Mouse (Mus musculus) embryonic facial prominence, embryonic 12.5 days (tissue): ENCODE measurements at regions not wholly inside any gene's neighbourhood (a gene's known extent, or its start where the extent isn't known, plus 50 kb on each side); places are given as distances from the start of the nearest gene placed in this dataset.

Experiments
- ATAC-seq: fragments of 200-750 bp; cut with Nextera tagmentation; 2 replicates; pipeline ENCODE4 v1.8.0; 2017; ENCODE audit not compliant: insufficient number of reproducible peaks, insufficient read depth, low FRiP score, low TSS enrichment
- H3K27ac ChIP-seq: fragments of 300-500 bp; sonication (generic); 2 replicates; pipeline ENCODE4 v1.5.1; 2016; ENCODE audit warnings: mild to moderate bottlenecking
- H3K27me3 ChIP-seq: fragments of 300-500 bp; sonication (generic); 2 replicates; pipeline ENCODE4 v1.6.1; 2016; ENCODE audit warnings: mild to moderate bottlenecking, moderate library complexity
- H3K36me3 ChIP-seq: fragments of 300-500 bp; sonication (generic); 2 replicates; pipeline ENCODE4 v1.6.1; 2016; ENCODE audit warnings: mild to moderate bottlenecking
- H3K4me1 ChIP-seq: fragments of 300-500 bp; sonication (generic); 2 replicates; pipeline ENCODE4 v1.6.1; 2016
- H3K4me2 ChIP-seq: fragments of 300-500 bp; sonication (generic); replicated peaks from 2 replicates; pipeline ENCODE4 v1.6.1; 2016; ENCODE audit warnings: mild to moderate bottlenecking, moderate library complexity
- H3K4me3 ChIP-seq: fragments of 300-500 bp; sonication (generic); 2 replicates; pipeline ENCODE4 v1.5.1; 2016; ENCODE audit warnings: mild to moderate bottlenecking
- H3K9ac ChIP-seq: fragments of 300-500 bp; sonication (generic); 2 replicates; pipeline ENCODE4 v1.6.1; 2016; ENCODE audit warnings: mild to moderate bottlenecking, moderate library complexity
- H3K9me3 ChIP-seq: fragments of 300-500 bp; sonication (generic); 2 replicates; pipeline ENCODE4 v1.6.1; 2016; ENCODE audit warnings: mild to moderate bottlenecking, moderate library complexity
- WGBS: fragments of 180-500 bp; shearing (Covaris S2); methylation state at CpG from one replicate; pipeline ENCODE4 v1.1.7; 2016; 5-methylcytosine and 5-hydroxymethylcytosine counted together

DNA sequence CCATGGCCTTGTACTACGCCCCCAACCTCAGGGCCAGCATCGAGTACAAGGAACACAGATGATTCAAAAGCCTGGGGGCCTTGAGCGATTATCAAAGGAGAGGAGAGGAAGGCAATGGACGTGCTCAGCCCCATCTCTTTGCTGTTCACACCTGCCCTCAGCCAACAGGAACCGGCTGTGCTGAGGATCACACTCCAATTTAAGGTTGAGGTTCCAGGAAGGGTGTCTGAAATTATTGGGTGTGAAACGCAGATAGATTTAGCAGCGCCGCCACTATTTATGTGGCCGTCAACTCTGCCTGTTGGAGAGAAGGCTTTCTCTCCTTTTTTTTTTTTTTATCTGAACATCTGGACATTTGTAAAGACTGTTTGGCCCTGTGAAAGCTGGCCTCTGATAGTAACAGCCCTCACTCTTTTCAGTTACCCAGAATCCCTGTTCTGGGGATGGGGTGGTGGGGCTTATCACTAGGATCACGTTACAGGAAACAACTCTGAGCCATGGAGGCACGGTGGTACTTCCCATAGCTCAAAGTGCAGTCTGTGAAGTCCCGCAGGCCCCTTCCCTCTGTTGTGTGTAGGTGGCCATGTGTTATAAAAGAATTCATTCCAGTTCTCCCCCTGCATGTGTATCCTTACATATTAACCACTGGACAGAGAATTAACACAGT, 256.7 kb downstream of the Hs3st3b1 start:
- Histone ChIP-seq H3K9me3 (no peaks in the 10 kb centered on the region), H3K4me1 (no peaks in the 10 kb centered on the region), H3K36me3 (no peaks in the 10 kb centered on the region), H3K4me3 (no peak overlapping the region), H3K9ac (no peak overlapping the region), H3K27me3 (no peaks in the 10 kb centered on the region), H3K27ac (no peak overlapping the region), H3K4me2 (no peak overlapping the region)
- 57% methylated on average over 12 of the region's 12 CpGs for WGBS
- no peak for ATAC-seq

DNA sequence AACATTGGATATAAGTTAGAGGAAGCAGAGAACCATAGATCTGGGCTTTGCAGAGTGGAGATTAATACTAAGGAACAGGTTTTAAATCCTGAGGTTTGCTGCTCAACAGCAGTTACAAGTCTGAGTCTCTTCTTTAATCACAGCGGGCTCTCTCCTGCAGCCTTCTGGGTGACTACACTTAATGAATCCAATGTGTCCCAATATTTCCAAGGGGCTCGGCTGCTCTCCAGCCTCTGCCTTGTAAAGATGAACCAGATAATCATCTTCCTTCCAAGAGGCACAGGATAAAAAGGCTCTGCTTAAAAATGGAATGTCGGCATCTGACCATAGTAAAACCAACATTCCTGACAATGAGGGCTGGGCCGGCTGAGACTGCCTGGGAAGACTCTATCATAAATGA, 251.6 kb downstream of the Hs3st3b1 start:
- WGBS: 32% methylated on average over 4 of the region's 4 CpGs
- no peak overlapping the region for H3K9ac ChIP-seq
- no peak overlapping the region for H3K4me2 ChIP-seq
- H3K9me3 ChIP-seq: no peaks in the 10 kb centered on the region
- H3K27ac ChIP-seq: no peak overlapping the region
- H3K4me1 ChIP-seq: 0 out of 2 replicates have a peak, but pooled peaks cover 5% of the 10 kb centered on the region
- ATAC-seq: no peak
- 0 out of 2 replicates have a peak, but pooled peaks cover under 1% of the 10 kb centered on the region for H3K27me3 ChIP-seq
- no peaks in the 10 kb centered on the region for H3K36me3 ChIP-seq
- no peak overlapping the region for H3K4me3 ChIP-seq

DNA sequence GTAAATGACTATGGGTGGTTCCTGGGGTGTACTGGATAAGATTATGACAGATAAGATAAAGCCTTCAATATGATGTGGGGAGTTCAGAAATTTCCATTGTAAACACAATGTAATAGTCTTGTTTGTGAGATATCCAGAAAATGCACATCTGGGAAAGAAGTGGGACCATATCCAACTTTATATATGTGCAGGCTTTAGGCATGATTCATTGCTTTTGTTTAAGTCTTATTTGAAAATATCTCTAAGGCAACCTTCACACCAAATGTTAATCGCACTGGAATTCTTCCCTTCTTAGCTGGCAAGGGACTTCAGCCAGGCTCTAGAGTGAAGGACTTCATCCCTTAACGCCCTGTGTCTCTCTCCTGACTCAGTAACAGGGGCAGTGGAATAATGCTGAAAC, 250.3 kb downstream of the Hs3st3b1 start:
- Histone ChIP-seq H3K4me1 (0 out of 2 replicates have a peak, but pooled peaks cover 5% of the 10 kb centered on the region), H3K9me3 (no peaks in the 10 kb centered on the region), H3K27me3 (0 out of 2 replicates have a peak, but pooled peaks cover 8% of the 10 kb centered on the region), H3K27ac (no peak overlapping the region), H3K4me2 (no peak overlapping the region), H3K9ac (no peak overlapping the region), H3K36me3 (no peaks in the 10 kb centered on the region), H3K4me3 (no peak overlapping the region)
- ATAC-seq: no peak
- WGBS: 61% methylated on average over 2 of the region's 2 CpGs

DNA sequence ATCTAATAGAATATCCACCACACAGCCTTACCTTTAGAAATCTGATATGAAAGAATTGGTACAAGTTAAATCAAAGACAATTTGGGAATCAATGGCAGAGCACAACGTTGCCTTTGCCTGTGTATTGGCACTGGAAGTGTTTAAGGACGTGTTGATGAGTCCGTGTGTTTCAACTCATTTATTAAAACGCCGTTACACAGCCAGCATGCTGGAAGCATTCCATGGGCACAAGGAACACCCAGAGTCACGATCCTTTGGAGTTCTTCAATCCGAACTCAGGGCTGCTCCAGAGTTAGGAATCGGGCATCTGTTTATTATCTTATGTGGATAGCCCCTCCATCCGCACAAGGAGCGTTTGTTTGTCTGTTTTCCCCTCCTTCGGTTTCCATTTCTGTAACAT, 244.2 kb downstream of the Hs3st3b1 start:
- WGBS: 82% methylated on average over 11 of the region's 11 CpGs
- no peak overlapping the region for H3K27ac ChIP-seq

DNA sequence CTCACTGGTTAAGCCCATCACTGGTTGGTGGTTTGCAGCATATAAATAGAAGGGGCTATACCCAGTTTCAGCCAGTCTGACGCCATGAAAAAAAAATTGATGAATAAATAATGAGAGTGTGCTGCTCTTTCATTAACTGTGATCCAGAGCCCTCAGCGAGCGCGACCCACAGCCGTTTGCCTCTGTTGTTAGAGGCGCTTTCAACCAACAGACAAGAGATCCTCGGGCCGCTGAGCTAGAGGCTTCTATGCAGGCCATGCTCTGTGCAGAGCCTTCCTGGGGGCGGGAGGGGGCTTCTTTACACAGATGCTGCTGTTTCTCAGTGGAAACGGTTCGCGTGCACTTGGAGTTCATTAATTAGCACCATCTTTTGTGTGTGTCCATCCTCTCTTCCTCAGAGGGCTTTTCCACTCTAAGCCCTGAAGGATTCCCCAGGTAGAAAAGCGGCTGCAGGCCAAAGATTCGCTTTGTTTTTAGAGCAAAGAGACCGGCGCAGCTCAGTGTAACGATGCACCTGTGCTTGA, 243.6 kb downstream of the Hs3st3b1 start:
- Histone ChIP-seq H3K4me2 (no peak overlapping the region), H3K9ac (no peak overlapping the region), H3K27ac (no peak overlapping the region), H3K27me3 (0 out of 2 replicates have a peak, but pooled peaks cover 8% of the 10 kb centered on the region), H3K36me3 (no peaks in the 10 kb centered on the region), H3K4me3 (no peak overlapping the region), H3K9me3 (no peaks in the 10 kb centered on the region), H3K4me1 (peaks cover 4% of the 10 kb centered on the region; the same call in 1 of the 2 replicates)
- no peak for ATAC-seq
- WGBS: 74% methylated on average over 17 of the region's 17 CpGs

More for the DNA sequence above, 244.2 kb downstream of the Hs3st3b1 start:
- no peak overlapping the region for H3K4me3 ChIP-seq
- peaks cover 4% of the 10 kb centered on the region; the same call in 1 of the 2 replicates for H3K4me1 ChIP-seq
- no peaks in the 10 kb centered on the region for H3K36me3 ChIP-seq
- H3K9ac ChIP-seq: no peak overlapping the region
- no peak for ATAC-seq
- H3K4me2 ChIP-seq: no peak overlapping the region
- H3K27me3 ChIP-seq: 0 out of 2 replicates have a peak, but pooled peaks cover 8% of the 10 kb centered on the region
- no peaks in the 10 kb centered on the region for H3K9me3 ChIP-seq

DNA sequence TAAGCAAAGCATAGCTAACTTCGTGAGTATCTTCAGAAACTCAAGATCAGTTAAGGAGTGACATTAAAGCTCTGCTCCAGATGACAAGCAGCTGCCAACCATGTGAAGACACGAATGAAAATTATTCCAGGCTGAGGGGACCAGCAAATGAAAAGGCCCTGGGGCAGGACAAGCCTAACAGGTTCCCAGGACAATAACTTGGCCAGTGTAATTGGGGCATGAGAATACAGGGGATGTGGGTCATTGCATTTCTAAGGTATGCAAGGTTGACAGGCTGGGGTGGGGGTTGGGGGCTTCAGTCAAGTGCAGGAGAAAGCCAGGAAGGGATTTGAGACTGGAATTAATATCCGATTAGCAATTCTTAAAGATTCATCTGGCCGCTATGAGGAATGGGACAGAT, 242.6 kb downstream of the Hs3st3b1 start:
- Histone ChIP-seq H3K9ac (no peak overlapping the region), H3K4me2 (no peak overlapping the region), H3K27ac (no peak overlapping the region), H3K36me3 (no peaks in the 10 kb centered on the region), H3K4me3 (no peak overlapping the region), H3K4me1 (peaks cover 4% of the 10 kb centered on the region; the same call in 1 of the 2 replicates), H3K27me3 (0 out of 2 replicates have a peak, but pooled peaks cover 8% of the 10 kb centered on the region), H3K9me3 (no peaks in the 10 kb centered on the region)
- WGBS: 52% methylated on average over 4 of the region's 4 CpGs
- ATAC-seq: no peak

DNA sequence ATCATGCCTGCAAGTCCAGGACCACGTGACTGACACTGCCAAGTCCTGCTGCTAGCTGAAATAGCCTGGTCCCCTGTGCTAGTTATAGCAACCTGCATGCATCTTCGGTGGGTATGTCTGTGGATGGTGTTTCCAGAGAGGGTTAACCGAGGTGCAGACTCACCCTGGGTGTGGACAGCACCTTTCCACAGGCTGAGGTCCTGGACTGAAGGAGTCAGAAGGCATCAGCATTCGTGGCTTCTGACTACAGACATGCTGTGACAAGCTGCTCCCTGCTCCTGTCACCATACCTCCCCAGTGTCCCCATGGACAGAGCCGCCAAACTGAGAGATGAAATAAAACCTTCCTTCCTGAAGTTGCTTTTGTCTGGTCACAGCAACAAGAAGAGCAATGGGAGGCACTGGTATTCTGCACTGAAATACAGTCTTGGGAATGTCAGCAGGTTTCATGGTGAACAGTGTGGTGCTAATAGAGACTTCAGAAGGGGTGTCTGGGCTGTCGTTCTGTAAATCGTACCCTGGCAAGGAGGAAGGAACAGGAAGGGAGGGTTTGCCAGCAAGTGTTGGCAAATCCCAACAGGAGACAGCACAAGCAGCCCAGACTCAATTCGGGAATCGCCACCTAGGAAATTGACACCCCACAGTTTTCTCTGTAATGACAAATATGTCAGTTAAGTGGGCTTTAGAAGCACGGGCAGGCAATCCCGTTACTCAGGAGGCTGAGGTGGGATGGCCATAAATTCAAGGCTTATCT, 237.7 kb downstream of the Hs3st3b1 start:
- WGBS: 67% methylated on average over 11 of the region's 11 CpGs

DNA sequence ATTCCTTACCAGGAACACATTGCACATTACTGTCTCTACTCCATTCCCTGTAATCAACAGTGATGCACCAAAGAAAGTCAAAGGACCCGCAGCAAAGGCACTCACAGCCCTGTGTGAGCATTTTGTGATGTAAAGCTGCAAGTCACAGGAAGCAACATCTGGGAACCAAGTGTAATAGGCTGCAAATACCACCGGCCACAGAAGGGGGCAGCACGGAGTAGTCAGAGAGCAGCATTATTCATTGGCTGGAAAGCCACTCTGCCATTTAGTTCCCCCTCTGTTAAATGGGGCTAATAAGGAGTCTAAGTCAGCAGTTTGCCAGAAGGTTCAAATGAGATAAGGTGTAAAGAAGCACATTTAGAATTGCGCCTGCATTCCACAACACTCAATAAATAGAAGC, 231.0 kb downstream of the Hs3st3b1 start:
- H3K27ac ChIP-seq: no peak overlapping the region
- no peak for ATAC-seq

More for the DNA sequence above, 237.7 kb downstream of the Hs3st3b1 start:
- H3K9me3 ChIP-seq: no peaks in the 10 kb centered on the region
- no peaks in the 10 kb centered on the region for H3K4me1 ChIP-seq
- H3K4me3 ChIP-seq: no peak overlapping the region
- H3K36me3 ChIP-seq: no peaks in the 10 kb centered on the region
- no peak overlapping the region for H3K4me2 ChIP-seq
- no peak overlapping the region for H3K27ac ChIP-seq
- no peak for ATAC-seq
- no peak overlapping the region for H3K9ac ChIP-seq
- H3K27me3 ChIP-seq: no peaks in the 10 kb centered on the region

DNA sequence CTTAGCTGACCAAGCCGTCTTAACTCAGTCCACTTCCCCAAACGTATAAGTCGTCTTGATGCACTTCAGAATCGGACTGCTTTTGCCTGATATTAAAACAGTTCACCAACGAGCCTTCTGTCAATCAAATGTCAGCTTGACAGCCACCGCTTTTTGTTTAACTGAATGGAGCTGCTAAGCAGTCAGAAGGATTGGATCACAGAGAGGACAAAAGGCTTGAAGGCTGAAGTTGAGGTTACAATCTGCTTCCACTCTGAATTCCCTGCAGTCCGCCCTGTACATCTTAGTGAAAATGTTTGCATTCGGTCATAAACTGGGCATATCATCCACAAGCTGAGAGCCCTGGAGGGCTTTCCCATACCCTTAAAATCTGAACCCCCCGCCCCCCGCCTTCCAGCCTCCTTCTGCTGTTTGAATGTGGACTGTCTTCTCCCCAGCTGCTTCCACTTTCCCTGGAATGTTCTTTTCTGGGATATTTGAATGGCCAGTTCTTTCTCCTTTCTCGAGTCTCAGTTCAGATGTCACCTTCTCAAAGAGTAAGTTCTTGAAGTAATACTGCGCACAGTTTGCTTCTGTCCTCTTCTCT, 217.0 kb downstream of the Hs3st3b1 start:
- Histone ChIP-seq H3K9ac (no peak overlapping the region), H3K36me3 (no peaks in the 10 kb centered on the region), H3K9me3 (no peaks in the 10 kb centered on the region), H3K4me3 (no peak overlapping the region), H3K4me2 (0 out of 2 replicates have a peak overlapping the region, but pooled peaks have one; percentile 1), H3K27ac (no peak overlapping the region), H3K27me3 (no peaks in the 10 kb centered on the region), H3K4me1 (peaks cover 17% of the 10 kb centered on the region)
- 25% methylated on average over 12 of the region's 12 CpGs for WGBS
- ATAC-seq: no peak

More for the DNA sequence above, 231.0 kb downstream of the Hs3st3b1 start:
- Histone ChIP-seq H3K9ac (no peak overlapping the region), H3K4me1 (no peaks in the 10 kb centered on the region), H3K27me3 (no peaks in the 10 kb centered on the region), H3K9me3 (no peaks in the 10 kb centered on the region), H3K4me3 (no peak overlapping the region), H3K36me3 (no peaks in the 10 kb centered on the region), H3K4me2 (no peak overlapping the region)
- WGBS: 47% methylated on average over 4 of the region's 4 CpGs

- no peaks in the 10 kb centered on the region for H3K36me3 ChIP-seq
- H3K27me3 ChIP-seq: no peaks in the 10 kb centered on the region
- no peak overlapping the region for H3K27ac ChIP-seq
- H3K9ac ChIP-seq: no peak overlapping the region
- no peaks in the 10 kb centered on the region for H3K9me3 ChIP-seq
- WGBS: 52% methylated on average over 8 of the region's 8 CpGs
- H3K4me1 ChIP-seq: peaks cover 17% of the 10 kb centered on the region
- ATAC-seq: no peak
- no peak overlapping the region for H3K4me3 ChIP-seq
- H3K4me2 ChIP-seq: no peak overlapping the region
These were observed 216.0 kb downstream of the Hs3st3b1 start for GRCm38 (mm10) chr11:63706057-63706456.

- Histone ChIP-seq H3K9me3 (no peaks in the 10 kb centered on the region), H3K36me3 (no peaks in the 10 kb centered on the region), H3K4me3 (no peak overlapping the region), H3K27me3 (no peaks in the 10 kb centered on the region), H3K27ac (no peak overlapping the region), H3K4me2 (no peak overlapping the region), H3K9ac (no peak overlapping the region), H3K4me1 (peaks cover 21% of the 10 kb centered on the region)
- no peak for ATAC-seq
- 45% methylated on average over 5 of the region's 5 CpGs for WGBS
These were observed 215.0 kb downstream of the Hs3st3b1 start for GRCm38 (mm10) chr11:63707093-63707492.
